Mouse (Mus musculus): ENCODE results near the gene Gm19402. TPM values are rescaled to one million over a fixed set of nuclear protein-coding genes. Genes with fewer than 3 reads are reported as not detected.
"Not testable (repeated sequence)": the region's sequence is repeated elsewhere in the genome, so short reads cannot be mapped to it uniquely, and the experiment has no call there.

The Gm19402 gene
- total RNA-seq (2012; rRNA removed): not detected in 2 replicates

- H3K9ac ChIP-seq (ENCODE audit: insufficient read depth, low read depth, low read length, poor library complexity, severe bottlenecking); DNase-seq (ENCODE audit: low read depth, low spot score); in situ Hi-C loops (cut with MboI; ENCODE audit: low sequenced_read_pairs in 2 of 2, unreplicated experiment in 2 of 2); H3K4me1 ChIP-seq (ENCODE audit: control insufficient read depth in 2 of 2, insufficient read depth in 2 of 2, low read length in 2 of 2, poor library complexity in 1 of 2); H3K4me3 ChIP-seq (ENCODE audit: insufficient read depth in 1 of 2, low read depth in 1 of 2, low read length in 2 of 2, poor library complexity in 1 of 2, severe bottlenecking in 1 of 2); H3K9me3 ChIP-seq (ENCODE audit: control insufficient read depth, insufficient read depth, low read depth, low read length); H3K27ac ChIP-seq (ENCODE audit: insufficient read depth, low read depth, low read length, poor library complexity, severe bottlenecking); H3K36me3 ChIP-seq (ENCODE audit: control insufficient read depth, insufficient read depth, low read length, poor library complexity, severe bottlenecking): not testable (repeated sequence)
These were observed at the start of gene Gm19402 for GRCm38 (mm10) chr10:77690356-77690807. Gm19402 (minus strand) TSS chr10:77690757.

GRCm38 (mm10) chr10:77738929-77739328, 48.4 kb upstream of the Gm19402 start:
- Histone ChIP-seq H3K36me3 (ENCODE audit: control insufficient read depth, insufficient read depth, low read length, poor library complexity, severe bottlenecking) (no peaks in the 10 kb centered on the region), H3K27ac (ENCODE audit: insufficient read depth, low read depth, low read length, poor library complexity, severe bottlenecking) (no peak overlapping the region), H3K4me3 (ENCODE audit: insufficient read depth in 1 of 2, low read depth in 1 of 2, low read length in 2 of 2, poor library complexity in 1 of 2, severe bottlenecking in 1 of 2) (no peak overlapping the region), H3K4me1 (ENCODE audit: control insufficient read depth in 2 of 2, insufficient read depth in 2 of 2, low read length in 2 of 2, poor library complexity in 1 of 2) (no peaks in the 10 kb centered on the region), H3K9ac (ENCODE audit: insufficient read depth, low read depth, low read length, poor library complexity, severe bottlenecking) (no peak overlapping the region), H3K9me3 (ENCODE audit: control insufficient read depth, insufficient read depth, low read depth, low read length) (no peaks in the 10 kb centered on the region)
- DNase-seq (ENCODE audit: low read depth, low spot score): no peak
- TF ChIP-seq MAFK (IDR thresholded peaks at IDR 0.05; ENCODE audit: insufficient read depth, low read depth, low read length): no peak
- TF ChIP-seq HCFC1 (IDR thresholded peaks at IDR 0.05; ENCODE audit: borderline replicate concordance, insufficient read depth, low read length): no peak
- in situ Hi-C loops (cut with MboI; ENCODE audit: low sequenced_read_pairs in 2 of 2, unreplicated experiment in 2 of 2): no loop called here

GRCm38 (mm10) chr10:77735928-77736327, 45.4 kb upstream of the Gm19402 start:
- no peak for DNase-seq (ENCODE audit: low read depth, low spot score)

GRCm38 (mm10) chr10:77729241-77729640, 38.7 kb upstream of the Gm19402 start:
- DNase-seq (ENCODE audit: low read depth, low spot score): peak; percentile 35
- no peaks in the 10 kb centered on the region for H3K36me3 ChIP-seq (ENCODE audit: control insufficient read depth, insufficient read depth, low read length, poor library complexity, severe bottlenecking)
- no peak overlapping the region for H3K27ac ChIP-seq (ENCODE audit: insufficient read depth, low read depth, low read length, poor library complexity, severe bottlenecking)
- no peak overlapping the region for H3K4me3 ChIP-seq (ENCODE audit: insufficient read depth in 1 of 2, low read depth in 1 of 2, low read length in 2 of 2, poor library complexity in 1 of 2, severe bottlenecking in 1 of 2)
- no peaks in the 10 kb centered on the region for H3K4me1 ChIP-seq (ENCODE audit: control insufficient read depth in 2 of 2, insufficient read depth in 2 of 2, low read length in 2 of 2, poor library complexity in 1 of 2)
- no peaks in the 10 kb centered on the region for H3K9me3 ChIP-seq (ENCODE audit: control insufficient read depth, insufficient read depth, low read depth, low read length)
- TF ChIP-seq ZC3H11A (IDR thresholded peaks at IDR 0.05; ENCODE audit: borderline replicate concordance, low read depth, low read length) (0 out of 2 replicates have a peak, but pooled peaks have one; percentile 1), ZNF384 (IDR thresholded peaks at IDR 0.05; ENCODE audit: low read depth, low read length) (no peak)
- H3K9ac ChIP-seq (ENCODE audit: insufficient read depth, low read depth, low read length, poor library complexity, severe bottlenecking): no peak overlapping the region
- in situ Hi-C loops (cut with MboI; ENCODE audit: low sequenced_read_pairs in 2 of 2, unreplicated experiment in 2 of 2): no loop called here

More at GRCm38 (mm10) chr10:77735928-77736327, 45.4 kb upstream of the Gm19402 start:
- Histone ChIP-seq H3K4me1 (ENCODE audit: control insufficient read depth in 2 of 2, insufficient read depth in 2 of 2, low read length in 2 of 2, poor library complexity in 1 of 2) (no peaks in the 10 kb centered on the region), H3K27ac (ENCODE audit: insufficient read depth, low read depth, low read length, poor library complexity, severe bottlenecking) (no peak overlapping the region), H3K9me3 (ENCODE audit: control insufficient read depth, insufficient read depth, low read depth, low read length) (no peaks in the 10 kb centered on the region), H3K36me3 (ENCODE audit: control insufficient read depth, insufficient read depth, low read length, poor library complexity, severe bottlenecking) (no peaks in the 10 kb centered on the region), H3K9ac (ENCODE audit: insufficient read depth, low read depth, low read length, poor library complexity, severe bottlenecking) (no peak overlapping the region), H3K4me3 (ENCODE audit: insufficient read depth in 1 of 2, low read depth in 1 of 2, low read length in 2 of 2, poor library complexity in 1 of 2, severe bottlenecking in 1 of 2) (no peak overlapping the region)
- in situ Hi-C loops (cut with MboI; ENCODE audit: low sequenced_read_pairs in 2 of 2, unreplicated experiment in 2 of 2): no loop called here
- TF ChIP-seq ZC3H11A (IDR thresholded peaks at IDR 0.05; ENCODE audit: borderline replicate concordance, low read depth, low read length): no peak
- no peak for TF ChIP-seq HCFC1 (IDR thresholded peaks at IDR 0.05; ENCODE audit: borderline replicate concordance, insufficient read depth, low read length)
- no peak for TF ChIP-seq MAFK (IDR thresholded peaks at IDR 0.05; ENCODE audit: insufficient read depth, low read depth, low read length)
- TF ChIP-seq ZNF384 (IDR thresholded peaks at IDR 0.05; ENCODE audit: low read depth, low read length): no peak
- TF ChIP-seq CHD2 (IDR thresholded peaks at IDR 0.05; ENCODE audit: low read depth, low read length): no peak

GRCm38 (mm10) chr10:77728280-77728679, 37.7 kb upstream of the Gm19402 start:
- in situ Hi-C loops (cut with MboI; ENCODE audit: low sequenced_read_pairs in 2 of 2, unreplicated experiment in 2 of 2): no loop called here
- TF ChIP-seq CHD2 (IDR thresholded peaks at IDR 0.05; ENCODE audit: low read depth, low read length): no peak
- TF ChIP-seq MAFK (IDR thresholded peaks at IDR 0.05; ENCODE audit: insufficient read depth, low read depth, low read length): no peak
- TF ChIP-seq ZC3H11A (IDR thresholded peaks at IDR 0.05; ENCODE audit: borderline replicate concordance, low read depth, low read length): no peak

More at GRCm38 (mm10) chr10:77728280-77728679, 37.7 kb upstream of the Gm19402 start:
- no peak overlapping the region for H3K27ac ChIP-seq (ENCODE audit: insufficient read depth, low read depth, low read length, poor library complexity, severe bottlenecking)
- no peak overlapping the region for H3K9ac ChIP-seq (ENCODE audit: insufficient read depth, low read depth, low read length, poor library complexity, severe bottlenecking)
- H3K36me3 ChIP-seq (ENCODE audit: control insufficient read depth, insufficient read depth, low read length, poor library complexity, severe bottlenecking): no peaks in the 10 kb centered on the region
- H3K4me3 ChIP-seq (ENCODE audit: insufficient read depth in 1 of 2, low read depth in 1 of 2, low read length in 2 of 2, poor library complexity in 1 of 2, severe bottlenecking in 1 of 2): no peak overlapping the region
- no peaks in the 10 kb centered on the region for H3K4me1 ChIP-seq (ENCODE audit: control insufficient read depth in 2 of 2, insufficient read depth in 2 of 2, low read length in 2 of 2, poor library complexity in 1 of 2)
- DNase-seq (ENCODE audit: low read depth, low spot score): no peak
- no peaks in the 10 kb centered on the region for H3K9me3 ChIP-seq (ENCODE audit: control insufficient read depth, insufficient read depth, low read depth, low read length)
